In genomic region chr12:30234940-30235339, GRCm38 (mm10) we compare ENCODE assay signal across 16 mouse cellular contexts.
DNase-seq lines count a peak whose midpoint lies in the region; ATAC-seq and TF ChIP-seq lines count a peak whose summit lies in the region.
"Had no signal": no experiment of that assay in that cellular context is flagged by ENCODE, and none has a peak within 500 bp of the region (broad histone marks: within the 10 kb centered on the region; RNA-seq: fewer than 3 reads in every experiment).

No protein-coding gene starts in this region.

- H3K4me2 ChIP-seq in midbrain, postnatal 0 days (ENCODE audit: low read depth, low read length, poor library complexity, severe bottlenecking) = no peak overlapping the region
- no peak overlapping the region for H3K4me2 ChIP-seq in midbrain, embryonic 12.5 days (replicated peaks)
- H3K4me2 ChIP-seq in midbrain, embryonic 16.5 days (ENCODE audit: low read length) = no peak overlapping the region
- no peak overlapping the region for H3K4me2 ChIP-seq in forebrain, postnatal 0 days (ENCODE audit: low read depth)
- H3K4me2 ChIP-seq: embryonic facial prominence, embryonic 12.5 days; heart, embryonic 12.5 days; hindbrain, embryonic 14.5 days had no signal

- peaks cover 26% of the 10 kb centered on the region; the same call in 1 of the 2 replicates for H3K27me3 ChIP-seq in midbrain, embryonic 10.5 days (ENCODE audit: low read depth, poor library complexity, severe bottlenecking)
- H3K27me3 ChIP-seq in midbrain, postnatal 0 days (ENCODE audit: insufficient read depth, low read length) = peaks cover 3% of the 10 kb centered on the region; the same call in 1 of the 2 replicates
- 0 out of 2 replicates have a peak, but pooled peaks cover 5% of the 10 kb centered on the region for H3K27me3 ChIP-seq in midbrain, embryonic 12.5 days
- no peaks in the 10 kb centered on the region for H3K27me3 ChIP-seq in midbrain, embryonic 16.5 days (ENCODE audit: control insufficient read depth, insufficient read depth, low read depth, low read length)
- no peaks in the 10 kb centered on the region for H3K27me3 ChIP-seq in forebrain, postnatal 0 days (ENCODE audit: insufficient read depth, low read length)
- H3K27me3 ChIP-seq: embryonic facial prominence, embryonic 12.5 days; heart, embryonic 12.5 days had no signal

- DNase-seq in midbrain, embryonic 10.5 days (ENCODE audit: low spot score) = peak; percentile 18
- DNase-seq in midbrain, postnatal 0 days (ENCODE audit: low spot score) = no peak
- no peak for DNase-seq in ovary, postnatal 14 days (ENCODE audit: low spot score)
- DNase-seq in forebrain, postnatal 0 days = no peak
- no peak for DNase-seq in thymus, postnatal 0 days (ENCODE audit: low spot score)
- DNase-seq: adrenal gland, postnatal 10 days; cerebellum, adult 11-12 months; cerebellum, adult 9-10 months; cerebellum, postnatal 25 days; gastrocnemius, postnatal 14 days had no signal

- 16% methylated on average over 2 of the region's 2 CpGs for WGBS in midbrain, embryonic 10.5 days
- WGBS in midbrain, postnatal 0 days = 27% methylated on average over 2 of the region's 2 CpGs
- WGBS in midbrain, embryonic 12.5 days = 14% methylated on average over 2 of the region's 2 CpGs
- 17% methylated on average over 2 of the region's 2 CpGs for WGBS in midbrain, embryonic 16.5 days
- 17% methylated on average over 2 of the region's 2 CpGs for WGBS in forebrain, postnatal 0 days

- no peak overlapping the region for H3K9ac ChIP-seq in midbrain, postnatal 0 days (replicated peaks; ENCODE audit: low read length, poor library complexity, severe bottlenecking)
- H3K9ac ChIP-seq in midbrain, embryonic 12.5 days (replicated peaks) = no peak overlapping the region
- no peak overlapping the region for H3K9ac ChIP-seq in midbrain, embryonic 16.5 days (ENCODE audit: low read depth, low read length)
- H3K9ac ChIP-seq in forebrain, postnatal 0 days = no peak overlapping the region
- H3K9ac ChIP-seq: embryonic facial prominence, embryonic 12.5 days; heart, embryonic 12.5 days; hindbrain, embryonic 14.5 days had no signal

- no peaks in the 10 kb centered on the region for H3K9me3 ChIP-seq in midbrain, embryonic 10.5 days (replicated peaks)
- H3K9me3 ChIP-seq in midbrain, postnatal 0 days (ENCODE audit: low read length) = no peaks in the 10 kb centered on the region
- H3K9me3 ChIP-seq in midbrain, embryonic 12.5 days = no peaks in the 10 kb centered on the region
- no peaks in the 10 kb centered on the region for H3K9me3 ChIP-seq in midbrain, embryonic 16.5 days (replicated peaks; ENCODE audit: control insufficient read depth, low read length, poor library complexity, severe bottlenecking)
- no peaks in the 10 kb centered on the region for H3K9me3 ChIP-seq in forebrain, postnatal 0 days (ENCODE audit: low read length)
- H3K9me3 ChIP-seq: embryonic facial prominence, embryonic 12.5 days; heart, embryonic 12.5 days; hindbrain, embryonic 10.5 days had no signal

- ATAC-seq in midbrain, postnatal 0 days (ENCODE audit: low FRiP score) = no peak
- ATAC-seq in midbrain, embryonic 12.5 days (ENCODE audit: low FRiP score, low read depth) = peak; percentile 30; the same call in 1 of the 2 replicates
- ATAC-seq in midbrain, embryonic 16.5 days = peak; percentile 60; the same call in 1 of the 2 replicates
- ATAC-seq in forebrain, postnatal 0 days = no peak

- H3K27ac ChIP-seq in midbrain, embryonic 10.5 days (replicated peaks) = no peak overlapping the region
- no peak overlapping the region for H3K27ac ChIP-seq in midbrain, postnatal 0 days (ENCODE audit: low read depth, low read length)
- no peak overlapping the region for H3K27ac ChIP-seq in midbrain, embryonic 12.5 days (replicated peaks)
- no peak overlapping the region for H3K27ac ChIP-seq in midbrain, embryonic 16.5 days (ENCODE audit: low read length)
- H3K27ac ChIP-seq in forebrain, postnatal 0 days (ENCODE audit: low read depth, low read length) = no peak overlapping the region
- H3K27ac ChIP-seq: embryonic facial prominence, embryonic 12.5 days; hindbrain, embryonic 10.5 days; hindbrain, embryonic 14.5 days had no signal

- no peak for TF ChIP-seq CTCF in midbrain, postnatal 0 days (IDR thresholded peaks at IDR 0.05)
- TF ChIP-seq CTCF in forebrain, postnatal 0 days (IDR thresholded peaks at IDR 0.05; ENCODE audit: low read depth) = no peak

- H3K4me3 ChIP-seq in midbrain, embryonic 10.5 days = no peak overlapping the region
- H3K4me3 ChIP-seq in midbrain, postnatal 0 days (ENCODE audit: low read depth, low read length) = no peak overlapping the region
- H3K4me3 ChIP-seq in midbrain, embryonic 12.5 days = no peak overlapping the region
- no peak overlapping the region for H3K4me3 ChIP-seq in midbrain, embryonic 16.5 days (ENCODE audit: low read depth, low read length)
- no peak overlapping the region for H3K4me3 ChIP-seq in forebrain, postnatal 0 days (ENCODE audit: low read depth, low read length)
- H3K4me3 ChIP-seq: embryonic facial prominence, embryonic 12.5 days; heart, embryonic 12.5 days; hindbrain, embryonic 10.5 days had no signal

- peaks cover 15% of the 10 kb centered on the region for H3K4me1 ChIP-seq in midbrain, embryonic 10.5 days
- no peaks in the 10 kb centered on the region; the same call in 1 of the 2 replicates for H3K4me1 ChIP-seq in midbrain, postnatal 0 days (ENCODE audit: insufficient read depth, low read length)
- H3K4me1 ChIP-seq in midbrain, embryonic 12.5 days = peaks cover 9% of the 10 kb centered on the region; the same call in 1 of the 2 replicates
- peaks cover 6% of the 10 kb centered on the region; the same call in 1 of the 2 replicates for H3K4me1 ChIP-seq in midbrain, embryonic 16.5 days (ENCODE audit: control insufficient read depth, insufficient read depth, low read length)
- no peaks in the 10 kb centered on the region for H3K4me1 ChIP-seq in forebrain, postnatal 0 days (ENCODE audit: insufficient read depth)
- H3K4me1 ChIP-seq: embryonic facial prominence, embryonic 12.5 days; heart, embryonic 12.5 days had no signal

- no peaks in the 10 kb centered on the region for H3K36me3 ChIP-seq in midbrain, embryonic 10.5 days
- H3K36me3 ChIP-seq in midbrain, postnatal 0 days (ENCODE audit: insufficient read depth, low read length) = no peaks in the 10 kb centered on the region
- no peaks in the 10 kb centered on the region for H3K36me3 ChIP-seq in midbrain, embryonic 12.5 days
- no peaks in the 10 kb centered on the region for H3K36me3 ChIP-seq in midbrain, embryonic 16.5 days (ENCODE audit: control insufficient read depth, insufficient read depth, low read length)
- no peaks in the 10 kb centered on the region for H3K36me3 ChIP-seq in forebrain, postnatal 0 days (ENCODE audit: insufficient read depth)
- H3K36me3 ChIP-seq: embryonic facial prominence, embryonic 12.5 days; heart, embryonic 12.5 days; hindbrain, embryonic 10.5 days had no signal

Comparison
In these comparisons a context has a peak if more than half of its experiments do, and no peak if none do; other contexts are left out.
1. ATAC-seq: peak in midbrain, embryonic 12.5 days (single experiment) and midbrain, embryonic 16.5 days (single experiment); none in midbrain, postnatal 0 days (single experiment) and forebrain, postnatal 0 days (single experiment).